Mouse (Mus musculus): ENCODE measurements at regions not wholly inside any gene's neighbourhood (a gene's known extent, or its start where the extent isn't known, plus 50 kb on each side); places are given as distances from the start of the nearest gene placed in this dataset.

DNA sequence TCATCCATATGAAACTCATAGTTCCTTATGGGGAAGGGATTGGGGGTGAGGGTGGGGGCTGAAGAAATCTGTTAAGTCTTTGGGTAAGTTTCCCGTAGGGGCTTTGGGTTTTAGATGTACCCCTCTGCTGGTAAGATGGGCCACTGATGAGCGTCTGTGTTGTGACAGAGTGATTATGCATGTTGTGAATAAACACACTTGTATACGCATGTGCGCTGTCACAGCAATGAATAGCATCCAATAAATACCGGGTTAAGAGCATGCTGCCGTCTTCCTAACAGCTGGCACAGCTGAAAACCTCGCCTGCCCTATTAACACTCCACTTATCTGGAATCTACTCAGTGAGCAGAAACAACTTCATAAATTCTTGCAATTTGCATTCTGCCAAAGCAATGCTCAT is 337.0 kb downstream of the Igsf11 start:
- no peak overlapping the region for H3K27ac ChIP-seq (ENCODE audit: insufficient read depth, low read depth, low read length)
- 22% methylated on average over 7 of the region's 7 CpGs for WGBS
- H3K4me1 ChIP-seq (ENCODE audit: control insufficient read depth, insufficient read depth, low read length), result peaks cover 6% of the 10 kb centered on the region; the same call in 1 of the 2 replicates
- TF ChIP-seq CTCF (IDR thresholded peaks at IDR 0.05; ENCODE audit: insufficient read depth, low read depth, low read length) (no peak), POLR2A (IDR thresholded peaks at IDR 0.05; ENCODE audit: insufficient read depth, low read depth, low read length) (no peak)
- no peak overlapping the region for H3K4me3 ChIP-seq (ENCODE audit: insufficient read depth, low read depth, low read length)

DNA sequence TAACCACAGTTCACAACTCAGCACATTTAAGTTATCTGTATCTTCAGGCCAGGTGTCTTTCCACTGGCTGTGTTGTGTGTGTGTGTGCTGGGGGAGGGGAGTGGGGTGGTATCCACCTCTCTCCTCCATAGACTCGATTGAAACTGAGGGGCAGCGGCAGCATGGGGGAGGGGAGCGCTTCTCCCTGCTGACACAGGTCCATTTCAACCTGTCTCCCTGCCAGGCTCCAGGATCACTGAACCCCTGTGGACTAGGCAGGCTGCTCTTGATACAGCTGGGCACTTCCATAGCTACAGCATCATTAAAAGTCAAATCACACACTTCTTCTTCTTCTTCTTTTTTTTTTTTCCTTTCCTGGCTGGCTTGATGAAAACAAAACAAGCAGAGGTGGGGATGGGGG is 338.0 kb downstream of the Igsf11 start:
- Histone ChIP-seq H3K4me3 (ENCODE audit: insufficient read depth, low read depth, low read length) (no peak overlapping the region), H3K4me1 (ENCODE audit: control insufficient read depth, insufficient read depth, low read length) (peaks cover 6% of the 10 kb centered on the region; the same call in 1 of the 2 replicates), H3K27ac (ENCODE audit: insufficient read depth, low read depth, low read length) (no peak overlapping the region)
- TF ChIP-seq CTCF (IDR thresholded peaks at IDR 0.05; ENCODE audit: insufficient read depth, low read depth, low read length), result no peak
- no peak for TF ChIP-seq POLR2A (IDR thresholded peaks at IDR 0.05; ENCODE audit: insufficient read depth, low read depth, low read length)
- WGBS, result 17% methylated on average over 3 of the region's 3 CpGs

DNA sequence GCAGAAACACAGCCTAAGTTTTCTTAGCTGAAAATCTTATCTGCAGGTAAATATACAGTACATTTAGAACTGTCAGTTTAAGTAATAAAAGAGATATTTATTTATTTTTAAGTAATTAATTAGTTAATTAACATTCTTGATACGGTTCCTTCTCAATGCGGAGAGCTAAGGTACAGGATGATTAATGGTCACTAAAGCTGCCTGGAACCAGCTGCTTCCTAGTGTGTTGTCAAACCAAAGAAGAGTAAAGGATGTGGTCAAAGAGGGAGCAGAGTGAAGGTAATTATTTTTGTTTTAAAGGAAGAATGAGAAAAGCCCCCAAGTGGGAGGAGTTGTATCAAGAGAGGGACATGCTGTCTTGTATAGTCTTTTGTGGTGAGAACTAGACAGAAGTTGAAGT is 341.8 kb downstream of the Igsf11 start:
- 90% methylated on average over 2 of the region's 2 CpGs for WGBS
- no peak for TF ChIP-seq CTCF (IDR thresholded peaks at IDR 0.05; ENCODE audit: insufficient read depth, low read depth, low read length)
- no peak for TF ChIP-seq POLR2A (IDR thresholded peaks at IDR 0.05; ENCODE audit: insufficient read depth, low read depth, low read length)
- H3K4me3 ChIP-seq (ENCODE audit: insufficient read depth, low read depth, low read length), result no peak overlapping the region
- H3K27ac ChIP-seq (ENCODE audit: insufficient read depth, low read depth, low read length), result no peak overlapping the region
- H3K4me1 ChIP-seq (ENCODE audit: control insufficient read depth, insufficient read depth, low read length), result peaks cover 6% of the 10 kb centered on the region; the same call in 1 of the 2 replicates

DNA sequence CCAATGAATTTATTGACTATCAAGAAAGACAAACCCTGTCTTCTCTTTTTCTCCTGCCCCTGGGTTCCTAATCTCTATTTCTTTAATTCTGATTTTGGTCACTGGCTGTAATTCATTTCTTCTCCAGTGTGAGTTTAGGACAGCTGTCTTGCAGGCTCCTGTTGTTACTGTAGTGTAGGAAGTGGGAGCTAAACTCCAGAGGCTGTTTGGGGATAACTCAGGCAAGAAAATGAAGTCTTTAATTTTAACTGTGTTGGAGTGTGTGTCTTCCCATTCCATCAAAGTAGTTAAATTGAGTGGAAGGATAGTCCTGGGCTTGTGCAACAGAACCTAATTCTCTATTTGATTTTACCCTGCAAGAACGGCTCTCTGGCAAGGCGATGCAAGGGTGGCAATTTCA is 381.0 kb downstream of the Igsf11 start:
- TF ChIP-seq CTCF (IDR thresholded peaks at IDR 0.05; ENCODE audit: insufficient read depth, low read depth, low read length) (no peak), POLR2A (IDR thresholded peaks at IDR 0.05; ENCODE audit: insufficient read depth, low read depth, low read length) (no peak)
- H3K4me1 ChIP-seq (ENCODE audit: control insufficient read depth, insufficient read depth, low read length), result no peaks in the 10 kb centered on the region
- H3K27ac ChIP-seq (ENCODE audit: insufficient read depth, low read depth, low read length), result no peak overlapping the region
- H3K4me3 ChIP-seq (ENCODE audit: insufficient read depth, low read depth, low read length), result no peak overlapping the region
- WGBS, result 77% methylated on average over 2 of the region's 2 CpGs

DNA sequence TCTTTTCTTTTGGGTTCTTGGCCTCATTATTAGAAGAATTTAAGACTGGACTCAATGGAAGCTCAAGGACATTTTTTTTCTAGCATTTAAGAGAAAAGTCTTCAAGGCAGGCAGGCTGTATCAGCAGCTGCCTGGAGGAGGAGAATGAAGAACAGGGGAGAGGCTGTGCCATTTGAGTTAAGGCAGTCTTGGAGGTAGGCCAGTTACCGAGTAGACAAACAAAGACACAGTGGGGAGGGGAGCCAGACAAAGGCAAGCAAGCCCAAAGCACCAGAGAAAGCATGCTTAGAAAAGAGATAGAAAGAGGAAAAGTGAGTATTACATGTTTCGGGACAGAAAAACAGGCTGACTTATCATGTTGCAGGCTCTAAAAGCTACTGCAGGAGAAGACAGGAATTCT is 392.0 kb downstream of the Igsf11 start:
- H3K4me3 ChIP-seq (ENCODE audit: insufficient read depth, low read depth, low read length), result no peak overlapping the region
- H3K27ac ChIP-seq (ENCODE audit: insufficient read depth, low read depth, low read length), result no peak overlapping the region
- 54% methylated on average over 2 of the region's 2 CpGs for WGBS
- TF ChIP-seq CTCF (IDR thresholded peaks at IDR 0.05; ENCODE audit: insufficient read depth, low read depth, low read length) (no peak), POLR2A (IDR thresholded peaks at IDR 0.05; ENCODE audit: insufficient read depth, low read depth, low read length) (no peak)
- no peaks in the 10 kb centered on the region; the same call in 1 of the 2 replicates for H3K4me1 ChIP-seq (ENCODE audit: control insufficient read depth, insufficient read depth, low read length)

DNA sequence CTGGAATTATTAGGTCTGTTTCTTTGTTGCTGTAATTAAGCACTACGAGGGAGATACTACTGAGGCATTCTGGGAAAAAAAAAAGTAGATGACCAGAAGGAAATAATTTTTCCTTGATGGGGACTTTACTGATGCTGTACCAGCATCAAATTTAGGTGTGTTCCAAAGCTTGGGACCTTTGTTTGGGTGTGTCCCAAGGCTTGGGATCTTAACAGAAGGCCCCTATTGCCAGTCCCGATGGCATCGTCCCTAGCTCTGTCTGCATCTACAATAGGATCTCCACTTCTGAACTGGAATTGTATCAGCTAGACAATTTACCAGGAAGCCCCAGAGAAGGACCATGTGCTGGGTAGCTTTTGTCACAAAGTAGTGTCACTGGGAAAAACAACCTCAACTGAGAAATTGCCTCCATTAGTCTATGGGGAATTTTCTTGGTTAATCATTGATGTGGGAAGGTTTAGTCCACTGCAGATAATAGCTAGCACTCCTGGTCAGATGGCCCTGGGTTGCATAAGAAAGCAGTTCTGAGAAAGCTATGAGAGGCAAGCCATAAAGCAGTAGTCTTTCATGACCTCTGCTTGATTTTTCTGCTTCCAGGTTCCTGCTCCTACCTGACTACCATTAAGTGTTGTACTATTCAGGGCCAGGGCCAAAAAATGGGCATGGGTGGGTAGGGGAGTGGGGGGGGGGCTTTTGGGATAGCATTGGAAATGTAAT is 392.7 kb downstream of the Igsf11 start:
- 77% methylated on average over 3 of the region's 3 CpGs for WGBS
- Histone ChIP-seq H3K4me1 (ENCODE audit: control insufficient read depth, insufficient read depth, low read length) (no peaks in the 10 kb centered on the region; the same call in 1 of the 2 replicates), H3K4me3 (ENCODE audit: insufficient read depth, low read depth, low read length) (no peak overlapping the region), H3K27ac (ENCODE audit: insufficient read depth, low read depth, low read length) (no peak overlapping the region)
- TF ChIP-seq CTCF (IDR thresholded peaks at IDR 0.05; ENCODE audit: insufficient read depth, low read depth, low read length) (no peak), POLR2A (IDR thresholded peaks at IDR 0.05; ENCODE audit: insufficient read depth, low read depth, low read length) (no peak)

DNA sequence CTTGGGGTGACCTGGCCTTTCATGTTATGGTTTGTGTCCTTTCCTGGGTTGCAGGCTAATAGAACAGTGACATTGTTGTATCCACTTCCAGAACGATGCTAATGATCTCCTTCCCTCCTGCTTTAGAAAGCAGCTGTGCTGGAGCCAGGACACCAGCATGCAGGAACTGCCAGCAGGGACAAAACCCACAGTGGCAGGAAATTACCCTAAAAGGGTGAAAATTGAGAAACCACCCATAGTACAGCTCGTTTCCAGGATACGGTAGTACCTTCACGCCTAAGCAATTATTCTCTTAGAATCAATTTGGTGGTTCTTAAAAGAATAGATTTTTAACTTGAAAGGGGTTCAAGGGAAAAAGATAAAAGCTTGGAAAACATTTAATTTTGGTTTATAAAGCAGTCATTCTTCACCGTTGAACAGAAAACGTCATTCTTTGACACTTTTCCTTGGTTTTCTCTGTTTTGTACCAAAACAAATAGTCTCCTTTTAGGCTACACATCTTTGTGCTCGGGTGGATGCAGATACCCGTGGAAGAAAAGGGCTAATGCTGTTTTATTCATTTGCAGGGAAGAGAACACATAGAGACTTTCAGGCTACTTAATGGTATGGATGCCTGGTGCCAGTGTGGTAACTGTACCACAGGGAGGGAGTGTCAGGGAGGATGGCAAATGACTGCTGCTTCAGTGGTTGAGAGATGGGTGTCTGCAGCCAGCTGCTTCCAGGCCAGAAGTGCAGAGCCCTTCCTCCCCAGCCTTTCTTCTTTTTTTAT is 394.5 kb downstream of the Igsf11 start:
- WGBS, result 25% methylated on average over 8 of the region's 8 CpGs
- Histone ChIP-seq H3K4me3 (ENCODE audit: insufficient read depth, low read depth, low read length) (no peak overlapping the region), H3K4me1 (ENCODE audit: control insufficient read depth, insufficient read depth, low read length) (no peaks in the 10 kb centered on the region; the same call in 1 of the 2 replicates), H3K27ac (ENCODE audit: insufficient read depth, low read depth, low read length) (no peak overlapping the region)
- no peak for TF ChIP-seq POLR2A (IDR thresholded peaks at IDR 0.05; ENCODE audit: insufficient read depth, low read depth, low read length)

DNA sequence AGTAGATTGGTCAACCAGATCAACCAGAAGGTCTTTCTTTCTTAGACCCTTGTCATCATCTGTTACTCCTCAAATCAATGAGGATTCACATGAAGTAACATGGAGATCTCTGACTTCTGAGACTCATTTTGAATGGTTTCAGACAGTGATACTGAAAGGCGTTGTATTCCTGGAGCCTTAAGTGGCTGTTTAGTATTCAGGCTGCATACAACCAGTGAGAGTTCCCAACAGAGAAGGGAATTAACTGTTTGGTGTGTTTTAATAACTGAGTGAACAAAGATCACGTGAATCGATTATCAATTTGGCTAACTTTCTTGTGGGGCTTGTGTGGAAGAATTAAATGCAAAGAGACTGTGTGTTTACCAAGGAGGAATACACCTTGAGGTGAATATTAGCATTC is 406.4 kb downstream of the Igsf11 start:
- Histone ChIP-seq H3K4me3 (ENCODE audit: insufficient read depth, low read depth, low read length) (no peak overlapping the region), H3K27ac (ENCODE audit: insufficient read depth, low read depth, low read length) (no peak overlapping the region), H3K4me1 (ENCODE audit: control insufficient read depth, insufficient read depth, low read length) (peaks cover 8% of the 10 kb centered on the region)
- TF ChIP-seq CTCF (IDR thresholded peaks at IDR 0.05; ENCODE audit: insufficient read depth, low read depth, low read length) (no peak), POLR2A (IDR thresholded peaks at IDR 0.05; ENCODE audit: insufficient read depth, low read depth, low read length) (no peak)
- 65% methylated on average over 3 of the region's 3 CpGs for WGBS

DNA sequence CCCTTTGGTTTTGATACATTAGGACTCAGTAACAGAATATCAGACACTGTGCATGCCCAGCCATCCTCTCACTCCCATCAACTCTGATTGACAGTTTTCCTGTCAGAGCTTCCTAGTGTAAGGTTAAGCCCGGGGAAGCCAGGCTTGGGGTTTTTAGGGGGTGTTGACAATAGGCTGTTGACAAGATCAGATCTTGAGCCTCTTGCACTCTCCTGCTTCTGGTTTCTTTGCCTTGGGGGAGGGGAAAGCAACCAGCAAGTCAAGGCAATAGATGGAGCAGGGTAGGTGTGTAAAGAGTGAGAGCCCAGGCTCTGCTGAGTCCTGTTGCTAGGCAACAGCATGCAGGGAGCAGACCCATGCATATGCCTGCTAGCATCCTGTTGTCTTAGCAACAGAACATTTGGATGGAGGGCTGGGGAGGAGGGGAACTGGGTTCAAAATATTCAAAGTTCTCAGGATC is 410.5 kb downstream of the Igsf11 start:
- WGBS, result 42% methylated on average over 1 of the region's 1 CpGs
- no peak overlapping the region for H3K4me3 ChIP-seq (ENCODE audit: insufficient read depth, low read depth, low read length)
- no peak for TF ChIP-seq POLR2A (IDR thresholded peaks at IDR 0.05; ENCODE audit: insufficient read depth, low read depth, low read length)
- no peak for TF ChIP-seq CTCF (IDR thresholded peaks at IDR 0.05; ENCODE audit: insufficient read depth, low read depth, low read length)
- H3K4me1 ChIP-seq (ENCODE audit: control insufficient read depth, insufficient read depth, low read length), result peaks cover 8% of the 10 kb centered on the region
- H3K27ac ChIP-seq (ENCODE audit: insufficient read depth, low read depth, low read length), result no peak overlapping the region

All from olfactory bulb, adult 2 months (tissue).